Mouse (Mus musculus) NIH3T3 (cell line): Measurements from ENCODE around the gene Ifi35.
"Not testable (repeated sequence)": the region's sequence is repeated elsewhere in the genome, so short reads cannot be mapped to it uniquely, and the experiment has no call there.

Source experiments
- DNase-seq: peaks from one replicate; pipeline ENCODE4 v3.0.0-alpha.2; 2012; ENCODE audit warnings: low read depth

Gene Ifi35

DNA sequence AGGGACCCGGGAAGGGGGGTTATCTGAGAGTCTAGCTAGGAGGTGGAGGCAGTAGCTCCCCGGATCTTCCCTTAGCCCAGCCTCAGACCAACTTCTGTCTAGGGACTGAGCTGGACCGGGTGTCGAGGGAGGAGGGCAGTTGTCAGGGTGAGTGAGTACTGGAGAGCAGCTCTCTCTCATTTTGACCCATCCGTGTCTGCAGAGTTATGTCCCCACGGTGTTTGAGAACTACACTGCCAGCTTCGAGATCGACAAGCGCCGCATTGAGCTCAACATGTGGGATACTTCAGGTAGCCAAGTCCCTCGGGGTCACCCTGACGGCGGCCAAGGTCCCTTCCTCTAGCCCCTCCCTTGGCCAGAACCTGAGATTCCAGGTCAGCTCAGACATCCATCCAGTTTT, 20.5 kb downstream of the Ifi35 start:
- DNase-seq, result no peak

- no peak for DNase-seq
These were observed 20.9 kb downstream of the Ifi35 start for GRCm38 (mm10) chr11:101469155-101469554.

GRCm38 (mm10) chr11:101470206-101470605, 22.0 kb downstream of the Ifi35 start:
- DNase-seq, result no peak

- no peak for DNase-seq
These were observed 23.7 kb downstream of the Ifi35 start for GRCm38 (mm10) chr11:101471926-101472325.

GRCm38 (mm10) chr11:101472336-101472735, 24.1 kb downstream of the Ifi35 start:
- no peak for DNase-seq

GRCm38 (mm10) chr11:101473686-101474085, 25.5 kb downstream of the Ifi35 start:
- DNase-seq, result not testable (repeated sequence)

- DNase-seq, result no peak
These were observed 26.1 kb downstream of the Ifi35 start for GRCm38 (mm10) chr11:101474298-101474697.

GRCm38 (mm10) chr11:101476361-101476760, 28.2 kb downstream of the Ifi35 start:
- DNase-seq, result not testable (repeated sequence)

- DNase-seq, result no peak
These were observed 29.0 kb downstream of the Ifi35 start for GRCm38 (mm10) chr11:101477194-101477551.

GRCm38 (mm10) chr11:101477552-101478211, 29.5 kb downstream of the Ifi35 start:
- DNase-seq, result no peak

- DNase-seq, result no peak
These were observed 31.0 kb downstream of the Ifi35 start for GRCm38 (mm10) chr11:101479171-101479635.

DNA sequence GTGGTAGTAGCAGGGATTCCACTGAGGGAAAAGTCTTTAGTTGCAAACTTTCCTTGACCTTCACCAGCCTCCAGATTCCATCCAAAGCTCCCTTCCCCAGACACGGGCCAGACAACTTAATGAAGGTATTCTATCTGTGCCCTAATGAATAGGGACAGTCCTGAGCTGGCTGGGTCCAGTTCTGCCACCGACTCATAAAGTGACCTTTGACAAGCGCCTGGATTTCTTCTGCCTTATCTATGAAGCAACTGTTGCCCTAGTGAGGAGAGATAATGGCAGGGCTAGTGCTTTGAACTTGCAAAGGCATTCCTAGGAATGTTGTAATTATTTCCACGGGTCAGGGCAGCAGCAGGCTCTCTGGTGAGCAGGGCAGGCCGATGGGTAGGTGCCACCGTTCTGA, 32.7 kb downstream of the Ifi35 start:
- no peak for DNase-seq

DNA sequence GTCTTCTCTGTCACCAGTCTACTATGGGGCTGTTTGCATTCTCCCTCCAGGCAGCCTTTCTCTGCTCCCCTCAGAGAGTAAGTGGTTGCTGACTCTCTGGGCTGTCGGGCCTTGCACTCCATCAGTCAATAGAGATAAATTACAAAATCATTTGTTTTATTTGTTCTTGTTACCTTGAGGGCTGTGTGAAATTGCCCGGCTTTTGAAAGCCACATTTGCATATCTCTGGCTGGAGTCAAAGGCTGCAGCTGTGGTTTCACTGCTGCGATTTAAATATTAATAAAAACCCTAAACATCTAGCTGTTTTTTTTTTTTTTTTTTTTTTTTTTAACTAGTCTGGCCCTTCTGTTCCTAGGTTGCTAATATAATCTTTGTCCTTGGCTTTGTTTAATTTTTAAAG, 35.6 kb downstream of the Ifi35 start:
- DNase-seq, result no peak

GRCm38 (mm10) chr11:101484245-101484644, 36.0 kb downstream of the Ifi35 start:
- DNase-seq, result no peak

GRCm38 (mm10) chr11:101484814-101485213, 36.6 kb downstream of the Ifi35 start:
- no peak for DNase-seq

DNA sequence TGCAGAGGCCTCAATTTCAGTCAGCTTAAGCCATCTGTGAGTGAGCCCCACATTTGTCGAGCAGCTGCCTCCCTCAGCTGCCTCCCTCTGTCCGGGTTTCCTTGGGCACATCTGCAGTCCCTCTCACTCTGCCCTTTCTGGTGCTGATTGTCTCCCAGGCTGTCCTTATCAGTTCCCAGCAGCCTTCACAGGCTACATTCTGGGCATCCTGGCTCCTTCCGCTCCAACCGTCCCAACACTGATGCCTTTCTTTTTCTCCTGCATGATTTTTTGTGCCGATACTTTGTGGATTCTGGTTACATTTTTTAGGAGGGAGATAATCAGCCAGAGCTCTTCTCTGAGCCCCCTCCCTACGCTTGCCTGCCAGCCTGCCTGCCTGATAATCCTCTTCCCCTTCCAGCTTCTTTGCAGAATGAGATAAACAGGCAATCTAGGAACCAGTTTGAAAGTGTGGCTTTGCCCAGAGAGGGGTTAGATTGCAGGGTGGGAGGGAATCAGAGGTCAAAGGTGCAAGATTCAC, 37.4 kb downstream of the Ifi35 start:
- DNase-seq, result no peak

DNA sequence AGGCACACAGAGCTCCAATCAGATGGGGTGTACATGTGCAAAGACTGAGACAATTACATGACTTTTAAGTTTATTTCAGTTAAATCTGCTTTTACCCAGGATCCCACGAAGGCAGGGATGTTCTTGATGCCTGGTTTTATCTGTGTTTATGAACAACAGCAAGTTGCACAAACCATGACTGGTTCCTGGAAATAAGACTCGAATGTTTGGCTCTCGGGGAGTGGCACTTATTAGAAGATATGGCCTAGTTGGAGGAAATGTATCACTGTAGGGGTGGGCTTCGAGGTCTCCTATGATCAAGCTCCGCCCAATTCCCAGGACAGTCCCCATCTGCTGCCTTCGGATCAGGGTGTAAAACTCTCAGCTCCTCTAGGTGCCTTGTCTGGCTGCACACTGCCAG, 37.9 kb downstream of the Ifi35 start:
- DNase-seq, result no peak

GRCm38 (mm10) chr11:101506269-101506780, 58.1 kb downstream of the Ifi35 start:
- no peak for DNase-seq

DNA sequence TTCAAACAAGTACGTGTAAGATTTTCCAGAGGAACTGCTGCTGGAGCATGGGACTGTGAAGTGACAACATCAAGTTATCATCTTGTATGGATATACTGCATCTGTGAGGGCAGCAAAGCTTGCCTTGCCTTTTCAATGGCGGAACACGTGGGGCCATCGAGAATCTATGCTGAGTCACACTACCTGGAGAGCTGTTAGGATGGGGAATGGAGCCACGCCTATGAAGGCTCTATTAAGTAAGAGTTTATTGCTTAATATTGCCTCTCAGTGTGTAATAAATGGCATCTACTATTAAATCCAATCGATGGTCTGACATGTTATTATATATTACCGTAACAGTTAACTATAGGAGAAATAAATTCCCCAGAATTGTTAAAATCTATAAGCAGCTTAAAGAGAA, 58.9 kb downstream of the Ifi35 start:
- DNase-seq, result no peak
